Mouse (Mus musculus) right cerebral cortex, postnatal 10 days (tissue): ENCODE results near the gene Emid1.
"Not testable (repeated sequence)": the region's sequence is repeated elsewhere in the genome, so short reads cannot be mapped to it uniquely, and the experiment has no call there.

Experiments
- DNase-seq, 2 experiments: peaks; one replicate each; pipeline ENCODE4 v3.0.0; 2021; ENCODE audit warnings: low spot score in 2 of 2

Emid1 gene

DNA sequence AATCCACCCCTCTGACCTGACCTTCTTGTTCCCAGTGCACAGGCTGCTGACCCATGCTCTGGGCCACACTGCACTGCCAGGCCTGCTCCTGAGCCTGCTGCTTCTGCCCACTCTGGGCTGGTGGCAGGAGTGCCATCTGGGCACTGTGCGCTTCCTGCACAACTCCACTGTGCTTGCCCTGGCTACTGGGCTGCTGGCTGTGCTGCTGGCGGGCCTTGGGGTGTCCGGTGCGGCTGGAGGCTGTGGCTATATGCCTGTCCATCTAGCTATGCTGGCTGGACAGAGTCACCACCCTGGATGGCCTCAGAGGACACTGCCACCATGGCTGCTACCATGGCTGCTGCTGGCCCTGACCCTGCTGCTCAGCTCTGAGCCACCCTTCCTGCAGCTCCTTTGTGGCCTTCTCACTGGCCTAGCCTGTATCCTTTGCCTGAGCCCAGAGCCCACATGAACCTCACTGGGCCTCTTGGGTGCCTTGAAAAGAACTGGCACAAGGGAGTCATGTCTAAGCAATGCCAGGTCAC lies 48.0 kb downstream of the Emid1 start:
- DNase-seq = no peak

DNA sequence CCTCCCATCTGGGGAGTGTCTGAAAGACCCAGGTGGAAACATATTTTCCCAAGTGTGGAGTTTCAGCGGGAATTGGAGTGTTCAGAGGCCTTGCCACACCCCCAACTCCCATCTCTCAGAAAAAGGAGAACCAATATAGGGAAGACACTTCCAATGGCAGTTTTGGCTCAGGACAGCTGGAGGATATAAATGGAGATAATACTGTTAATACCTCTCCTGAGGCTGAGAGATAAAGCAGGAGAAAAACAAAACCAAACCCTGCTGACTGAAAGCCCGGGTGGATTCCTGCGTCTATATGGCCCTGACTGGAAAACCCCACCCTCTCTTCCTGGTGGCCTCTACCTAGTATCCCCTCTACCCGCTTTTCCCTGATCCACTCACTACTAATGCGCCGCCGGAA lies 49.7 kb downstream of the Emid1 start:
- DNase-seq = no peak

DNA sequence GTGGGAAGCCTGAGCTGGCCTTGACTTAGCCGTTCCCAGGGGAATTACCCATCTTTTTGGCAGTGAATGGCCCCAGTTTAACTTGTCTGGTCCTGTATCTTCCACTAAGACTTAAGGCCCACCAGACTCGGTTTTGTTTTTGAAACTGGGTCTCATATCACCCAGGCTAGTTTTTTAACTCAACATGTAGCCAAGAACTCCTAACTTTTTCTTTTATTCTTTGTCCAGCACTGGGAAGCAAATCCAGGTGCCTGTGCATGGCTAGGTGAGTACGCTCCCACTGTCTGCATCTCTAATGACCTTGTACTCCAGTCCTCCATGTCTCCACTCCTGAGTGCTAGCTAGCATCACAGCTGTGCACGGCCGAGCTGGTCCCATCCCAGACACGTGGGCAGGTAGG lies 50.4 kb downstream of the Emid1 start:
- no peak for DNase-seq

DNA sequence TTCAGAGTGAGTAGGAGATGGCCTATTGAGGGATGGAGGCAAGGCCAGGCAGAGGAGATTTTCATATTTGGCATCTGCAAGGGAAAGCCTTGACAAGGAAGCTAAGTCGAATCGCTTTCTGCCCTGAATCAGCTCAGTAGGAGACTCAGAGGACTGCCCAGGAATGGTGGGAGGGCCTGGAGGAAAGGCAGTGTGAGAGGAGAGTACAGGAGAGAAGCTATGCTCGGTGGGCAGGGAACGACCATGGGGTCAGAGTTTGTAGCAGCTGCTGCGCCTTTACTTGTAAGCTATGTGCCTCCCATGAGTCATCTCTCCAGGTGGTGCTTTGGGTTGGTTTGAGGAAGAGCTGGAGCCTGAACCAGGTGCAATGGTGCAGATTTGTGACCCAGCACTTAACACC lies 51.3 kb downstream of the Emid1 start:
- peak in 1 of 2 experiments; percentile 43 for DNase-seq

DNA sequence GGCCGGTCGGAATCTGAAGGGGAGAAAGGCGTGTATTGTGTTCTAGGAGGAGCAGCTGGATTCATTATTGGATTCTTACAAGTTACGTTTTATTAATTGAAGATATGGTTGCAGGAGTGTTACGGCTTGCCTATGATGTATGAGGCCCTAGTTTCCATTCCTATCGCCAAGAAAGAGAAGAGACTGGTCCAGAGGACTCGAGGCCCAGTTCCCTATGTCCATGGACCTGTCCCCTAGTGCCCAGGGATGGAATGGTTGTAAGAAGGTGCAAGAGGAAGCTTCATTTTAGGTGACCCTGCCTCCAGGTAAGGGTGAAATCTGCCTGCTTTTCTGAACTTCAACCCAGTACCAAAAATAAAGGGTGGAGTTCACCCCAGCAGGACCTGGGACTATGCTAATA lies 51.8 kb downstream of the Emid1 start:
- DNase-seq = peak in 1 of 2 experiments; percentile 33

DNA sequence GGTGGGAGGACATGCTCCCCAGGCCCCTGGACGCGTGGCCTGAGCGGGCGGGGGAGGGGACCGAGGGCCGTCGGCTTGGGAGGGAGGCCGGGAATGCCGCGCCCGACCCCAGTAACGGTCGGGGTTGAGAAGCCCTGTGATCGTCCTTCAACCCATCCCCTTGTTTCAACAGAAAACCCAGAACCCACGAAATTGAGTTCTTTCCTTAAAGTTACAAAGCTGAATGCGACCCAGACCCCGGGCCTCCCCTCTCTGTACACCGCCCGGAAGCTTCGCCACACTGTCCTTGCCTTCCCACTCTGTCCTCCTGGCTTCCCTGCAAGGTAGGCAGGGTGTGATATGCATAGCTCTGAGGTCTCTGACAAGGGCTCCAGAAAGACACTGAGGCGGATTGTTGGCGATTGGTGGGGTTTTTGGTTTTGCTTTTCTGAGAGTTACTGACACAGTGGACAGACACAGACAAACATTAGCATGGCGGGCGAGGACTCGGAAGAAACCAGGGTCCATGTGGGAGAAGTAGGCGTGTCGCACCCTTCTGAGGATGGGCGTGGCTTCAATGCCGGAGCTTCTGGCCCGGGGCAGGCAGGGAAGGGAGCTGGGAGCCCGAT lies 52.4 kb downstream of the Emid1 start:
- peak; percentile 88 to 89 for DNase-seq

DNA sequence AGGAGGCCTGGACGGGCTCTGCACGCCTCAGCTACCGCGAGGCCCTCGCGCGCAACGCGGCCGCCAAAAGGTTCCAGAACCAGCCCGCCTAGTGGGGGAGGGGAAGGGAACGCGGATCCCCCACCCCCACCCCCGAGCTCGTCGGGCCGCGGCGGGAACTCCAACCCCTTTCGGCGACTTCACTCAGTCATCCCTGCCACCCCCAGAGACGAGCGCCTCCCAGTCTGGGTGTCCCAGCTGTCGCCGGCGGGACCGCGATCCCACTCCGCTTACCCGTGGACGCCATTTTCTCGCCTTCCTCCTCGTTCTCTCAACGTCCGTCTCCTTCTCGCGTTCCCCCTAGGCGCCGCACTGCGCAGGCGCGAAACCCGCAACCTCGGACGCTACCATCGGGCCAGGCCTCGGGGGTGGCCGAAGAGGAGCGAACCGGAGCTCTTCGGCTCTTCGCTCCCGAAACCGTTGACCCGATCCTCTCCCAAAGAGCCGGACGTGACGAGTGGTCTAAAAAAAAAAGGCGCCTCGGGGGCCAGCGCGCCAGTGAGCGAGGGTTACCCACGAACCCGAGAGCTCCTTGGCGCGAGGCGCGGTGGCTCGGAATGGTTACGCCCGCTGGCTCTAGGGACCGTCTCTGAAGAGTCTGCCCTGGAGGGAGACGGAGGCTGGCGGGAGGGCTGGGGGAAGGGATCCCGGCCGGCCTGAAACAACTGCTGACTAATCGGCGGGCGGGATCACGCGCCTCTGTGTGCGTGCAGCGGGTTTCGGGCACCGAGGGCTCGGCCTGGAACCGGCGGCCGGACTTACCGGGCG lies 53.1 kb downstream of the Emid1 start, which contains the start of the genes Rhbdd3 and Ewsr1:
TSS of gene Rhbdd3 (plus strand) at position 191 of the 807 bp plus-strand sequence.
TSS of gene Ewsr1 (minus strand) at position 531 of the 807 bp plus-strand sequence.
- peak; percentile 97 to 98 for DNase-seq

DNA sequence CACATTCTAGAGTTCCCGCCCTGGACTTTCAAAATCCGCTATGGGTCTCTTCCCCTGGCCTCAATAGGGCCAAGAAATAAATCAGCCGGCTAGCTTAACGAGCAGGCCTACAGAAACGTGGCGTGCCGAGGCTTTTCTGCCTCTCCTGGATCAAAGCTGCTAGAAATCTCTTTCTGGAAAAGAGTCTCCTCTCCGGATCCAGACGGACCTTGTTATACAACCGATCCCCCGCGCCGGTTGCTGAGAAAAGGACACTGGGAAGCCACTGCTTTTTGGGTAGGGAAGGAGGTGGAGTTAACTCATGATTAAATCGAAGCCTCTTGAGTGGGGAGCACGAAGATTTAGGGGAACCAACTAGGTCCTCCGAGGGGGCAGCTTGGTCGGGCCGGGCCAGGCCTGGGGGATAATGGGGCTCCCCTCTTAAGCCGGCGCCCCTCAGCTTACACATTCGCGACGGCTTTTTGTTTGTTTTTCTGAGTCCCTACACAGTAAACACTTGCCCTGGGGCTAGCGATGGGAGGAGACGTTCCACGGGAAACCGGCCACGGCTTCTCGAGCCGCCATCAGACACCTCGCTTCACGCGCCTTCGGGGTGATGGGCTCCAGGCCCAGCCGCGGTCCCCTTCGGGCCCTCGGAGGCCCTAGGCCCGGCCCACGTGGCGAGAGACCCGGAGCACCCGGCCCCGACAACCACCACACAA lies 53.9 kb downstream of the Emid1 start:
- peak; percentile 53 to 61 for DNase-seq

DNA sequence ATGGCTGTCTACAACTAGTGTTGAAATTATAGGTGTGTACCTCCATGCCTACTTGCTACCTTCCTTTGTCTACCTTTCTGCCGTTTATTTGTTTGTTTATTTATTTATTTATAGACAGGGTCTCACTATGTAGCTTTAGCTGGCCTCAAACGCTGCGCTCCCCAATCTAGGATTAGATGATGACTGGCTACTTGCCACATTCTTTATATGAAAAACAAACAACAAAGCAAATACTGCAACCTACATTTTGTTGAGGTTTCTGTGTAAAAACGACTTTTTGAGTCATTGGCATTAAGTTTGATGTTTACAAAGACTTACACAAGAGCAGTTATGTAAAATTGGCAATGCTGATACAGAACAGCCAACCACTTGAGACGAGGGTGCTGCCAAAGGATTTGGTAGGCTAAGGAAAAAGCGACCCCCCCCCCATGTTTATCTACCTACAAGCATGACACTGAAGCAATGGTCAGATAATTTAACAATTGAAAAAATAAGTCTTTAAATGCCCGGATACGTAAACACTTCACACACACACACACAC lies 55.5 kb downstream of the Emid1 start:
- DNase-seq = no peak

DNA sequence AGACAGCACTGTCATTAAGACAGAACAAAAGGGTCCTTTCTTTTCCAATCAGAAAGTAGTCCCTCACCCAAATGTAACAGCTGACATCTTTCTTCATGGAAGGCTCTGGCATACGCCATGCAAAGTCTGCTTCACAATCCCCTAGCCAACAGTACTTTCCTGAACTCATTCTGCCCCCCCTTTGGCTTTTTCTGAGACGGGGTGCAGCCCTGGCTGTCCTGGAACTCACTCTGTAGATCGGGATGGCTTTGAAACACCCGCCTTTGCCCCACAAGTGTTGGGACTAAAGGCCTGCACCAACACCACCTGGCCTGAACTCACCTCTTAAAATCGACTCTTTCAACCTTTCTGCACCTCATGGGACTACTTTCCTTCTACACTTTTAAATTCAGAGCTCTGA lies 56.2 kb downstream of the Emid1 start:
- no peak for DNase-seq

DNA sequence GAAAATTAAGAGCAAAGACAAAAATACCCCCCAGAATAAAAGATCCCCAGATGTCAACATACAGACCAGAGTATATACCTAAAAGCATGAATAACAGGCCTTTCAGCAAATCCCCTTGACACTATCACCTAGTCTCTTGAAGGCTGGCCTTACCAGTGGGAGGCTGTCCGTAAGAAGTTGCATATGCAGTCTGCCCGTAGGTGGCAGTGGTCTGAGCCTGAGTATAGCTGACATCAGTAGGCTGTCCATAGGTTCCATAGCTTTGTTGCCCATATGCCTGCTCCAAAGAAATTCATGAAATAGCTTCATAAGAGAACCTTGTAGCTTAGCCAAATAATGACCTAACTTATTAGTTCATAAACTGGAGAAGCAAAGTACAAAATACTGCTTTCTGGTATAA lies 60.4 kb downstream of the Emid1 start:
- DNase-seq = no peak

DNA sequence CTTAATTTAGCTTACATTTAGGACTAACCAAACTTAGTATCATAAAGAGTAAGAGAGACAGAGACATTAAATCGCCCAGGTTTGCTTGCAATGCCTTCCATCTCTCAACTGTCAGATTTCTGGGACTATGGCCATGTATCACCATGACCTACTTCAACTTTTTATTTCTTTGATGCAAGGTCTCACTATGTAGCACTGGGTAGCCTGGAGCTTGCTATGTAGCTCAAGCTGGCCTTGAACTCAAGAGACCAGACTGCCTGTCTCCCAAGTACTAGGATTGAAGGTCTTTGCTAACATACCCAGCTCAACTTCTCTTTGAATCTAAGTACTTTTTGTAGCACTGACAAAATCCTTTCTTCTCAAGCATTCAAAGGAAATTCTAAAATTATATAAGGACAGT lies 62.9 kb downstream of the Emid1 start:
- DNase-seq = no peak

DNA sequence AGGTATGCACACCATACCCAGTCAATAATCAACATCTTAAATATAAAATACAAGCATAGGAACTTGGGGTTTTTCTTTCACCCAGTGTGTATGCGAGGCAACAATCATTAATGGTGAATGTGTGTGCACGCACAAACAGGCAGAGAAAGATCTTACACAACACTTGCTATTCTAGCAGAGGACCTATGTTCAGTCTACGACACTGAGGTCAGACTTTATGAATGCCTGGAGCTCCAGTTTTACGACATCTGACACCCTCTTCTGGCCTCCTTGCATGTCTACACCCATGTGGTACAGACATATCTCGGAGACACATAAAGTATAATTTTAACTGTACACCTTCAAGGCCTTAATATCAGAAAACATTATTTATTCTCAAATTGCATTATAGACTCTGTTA lies 75.2 kb downstream of the Emid1 start:
- DNase-seq = not testable (repeated sequence)

DNA sequence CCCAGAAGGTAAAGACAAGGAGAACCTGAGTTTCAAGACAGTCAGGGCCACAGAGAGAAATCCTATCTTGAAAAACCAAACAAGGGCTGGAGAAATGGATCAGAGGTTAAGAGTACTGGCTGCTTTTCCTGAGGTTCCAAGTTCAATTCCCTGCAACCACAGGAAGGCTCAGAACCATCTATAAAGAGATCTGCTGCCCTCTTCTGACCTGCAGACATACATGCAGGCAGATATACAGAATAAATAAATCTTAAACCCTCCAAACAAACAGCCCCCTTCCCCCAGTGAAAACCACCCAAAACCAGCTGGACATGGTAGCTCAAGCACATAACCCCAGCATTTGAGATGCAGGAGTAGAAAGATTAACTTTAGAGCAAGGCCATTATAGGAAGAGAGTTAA lies 76.3 kb downstream of the Emid1 start:
- no peak for DNase-seq

DNA sequence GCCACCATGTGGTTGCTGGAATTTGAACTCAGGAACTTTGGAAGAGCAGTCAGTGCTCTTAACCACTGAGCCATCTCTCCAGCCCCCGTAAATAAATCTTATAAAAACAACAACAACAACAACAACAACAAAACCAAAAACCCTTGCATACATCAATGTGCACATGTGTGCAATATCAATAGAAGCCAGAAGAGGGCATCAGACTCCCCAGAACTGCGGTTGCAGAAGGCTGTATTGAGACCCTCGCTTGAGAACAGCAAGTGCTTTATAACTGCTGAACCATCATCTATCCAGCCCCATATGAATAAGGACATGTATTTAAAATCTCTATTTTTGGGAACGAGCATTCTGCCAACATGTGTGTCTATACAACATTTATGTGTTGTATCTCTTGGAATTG lies 77.2 kb downstream of the Emid1 start:
- DNase-seq = no peak

DNA sequence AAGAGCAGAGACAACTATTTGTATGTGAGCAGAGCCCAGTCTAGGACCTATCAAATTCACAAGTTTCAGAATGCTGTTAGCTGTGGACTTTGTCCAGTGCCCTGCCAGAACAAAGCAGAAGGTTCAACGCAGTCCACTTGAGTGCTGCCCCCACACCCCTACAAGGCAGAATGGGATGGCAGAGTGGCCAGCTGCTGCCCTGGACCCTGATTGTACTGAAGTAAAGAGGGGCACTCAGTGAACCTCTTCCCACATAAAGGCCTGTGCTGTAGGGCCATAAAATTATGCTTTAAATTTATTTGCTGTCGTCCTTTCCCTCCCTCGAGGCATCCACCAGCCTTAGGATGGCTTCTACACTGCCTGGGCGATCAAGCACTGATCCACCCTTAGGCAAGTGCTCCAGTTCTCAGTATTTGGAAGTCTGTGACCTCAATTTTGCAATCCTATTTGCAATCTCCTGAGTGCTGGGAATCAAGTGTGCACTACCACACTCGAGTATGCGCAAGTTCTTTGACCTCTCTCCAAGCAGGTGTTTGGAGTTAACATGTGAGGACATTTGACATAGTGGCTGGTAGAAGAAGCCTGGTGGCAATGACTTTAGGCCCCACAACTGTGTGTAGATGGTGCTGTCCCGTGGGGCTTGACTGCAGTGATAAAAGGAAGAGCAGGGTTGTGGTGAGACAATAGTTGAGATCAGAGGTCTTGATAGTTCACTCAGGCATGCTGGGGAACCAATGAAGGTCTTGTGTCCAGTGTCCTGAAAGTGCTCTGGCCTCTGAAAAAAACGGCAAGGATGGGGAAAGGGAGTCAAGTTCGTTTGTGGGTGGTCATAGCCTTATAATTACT lies 83.7 kb downstream of the Emid1 start:
- no peak for DNase-seq

DNA sequence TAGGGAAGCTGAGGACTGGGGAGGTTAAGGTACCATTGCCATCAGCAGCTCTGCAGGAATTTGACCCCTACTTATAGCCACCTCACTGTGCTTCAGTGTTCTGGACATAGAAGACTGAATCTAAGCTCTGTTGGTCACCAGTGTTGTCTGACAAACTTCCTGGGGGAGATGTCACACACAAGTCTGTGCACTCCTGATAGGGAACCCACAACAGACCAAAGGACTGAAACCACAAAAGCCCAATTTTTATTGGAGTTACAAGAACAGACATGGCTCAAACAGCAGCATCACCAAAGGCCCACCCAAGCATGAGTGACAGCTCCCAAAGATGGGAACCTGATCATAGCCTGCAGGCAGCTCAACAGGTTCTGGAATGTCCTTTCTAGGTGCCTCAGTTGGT lies 85.0 kb downstream of the Emid1 start:
- DNase-seq = no peak

DNA sequence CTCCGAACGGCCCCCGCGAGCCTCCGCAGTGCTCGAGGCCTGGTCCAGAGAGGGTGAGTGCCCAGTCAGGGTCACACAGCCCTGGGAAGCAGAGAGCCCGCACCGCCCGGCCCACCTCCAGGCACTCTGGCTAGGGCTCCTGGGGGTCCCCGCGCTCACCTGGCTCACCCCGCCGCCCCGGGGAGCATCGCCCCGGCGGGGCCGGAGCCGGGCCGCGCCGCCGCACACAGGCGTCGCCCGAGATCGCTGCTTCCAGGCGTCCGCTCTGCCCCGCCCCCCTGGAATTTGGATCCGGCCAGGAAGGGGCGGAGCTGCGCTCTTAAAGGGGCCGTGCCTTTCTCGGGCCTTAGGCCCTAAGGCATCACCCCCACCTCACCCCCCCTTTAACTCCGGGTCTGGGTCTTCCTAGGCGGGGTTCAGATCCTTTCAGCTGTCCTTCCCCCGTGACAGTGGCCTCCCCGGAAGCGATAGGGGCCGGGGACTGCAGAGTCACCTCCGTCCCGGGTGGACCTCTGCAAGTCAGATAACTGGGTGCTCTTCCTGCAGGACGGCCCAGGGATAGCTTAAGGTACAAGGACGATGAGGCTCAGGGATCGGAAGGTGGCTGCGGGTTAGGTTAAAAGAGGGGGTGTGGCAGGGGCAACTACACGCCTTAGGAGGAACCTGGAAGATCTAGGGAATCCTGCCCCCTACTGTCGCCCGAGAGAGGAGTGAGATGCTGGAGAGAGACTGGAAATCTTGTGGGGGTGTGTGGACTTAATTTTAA lies 86.8 kb downstream of the Emid1 start, which contains the start of gene Gas2l1:
TSS of gene Gas2l1 (minus strand) at position 272 of the 766 bp plus-strand sequence.
- DNase-seq = peak; percentile 91 to 93

DNA sequence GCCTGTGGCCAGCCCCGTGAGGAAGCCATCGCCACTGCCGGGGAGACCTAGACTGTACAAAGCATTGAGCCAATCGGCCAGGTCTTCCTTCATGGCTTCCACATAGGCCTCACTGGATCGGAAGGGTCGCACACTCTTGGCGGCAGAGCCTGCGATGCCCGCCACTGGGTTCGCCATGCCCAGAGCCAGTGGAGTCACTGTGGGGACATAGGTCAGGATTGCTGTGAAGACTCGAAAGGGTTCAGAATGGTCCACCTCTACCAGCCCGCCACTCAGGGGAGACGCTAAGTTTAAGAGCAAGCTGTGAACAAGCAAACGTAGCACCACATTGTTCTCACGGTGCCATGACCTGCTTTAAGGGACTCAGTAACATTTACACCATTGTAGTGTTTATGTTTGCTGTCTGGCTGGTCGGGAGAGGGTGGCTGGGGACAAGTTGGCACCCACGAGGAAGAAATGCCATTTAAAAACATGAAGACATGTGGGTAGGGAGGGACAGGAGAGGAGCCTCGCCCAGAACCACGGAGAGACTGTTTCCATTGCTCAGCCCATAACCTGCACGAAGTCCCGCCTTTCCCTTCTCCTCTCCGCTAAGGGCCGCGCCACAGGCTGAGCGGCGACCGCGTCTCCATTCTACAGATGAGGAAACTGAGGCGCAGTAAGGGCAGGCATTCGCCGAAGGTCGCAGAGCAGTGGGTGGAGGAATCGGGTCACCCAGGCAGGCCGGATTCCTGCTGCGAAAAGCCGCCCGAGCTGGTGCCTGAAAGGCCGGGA lies 87.6 kb downstream of the Emid1 start:
- no peak for DNase-seq
